Mouse (Mus musculus) hindbrain, embryonic 16.5 days (tissue): ENCODE data around the gene Camsap3. TPM values are rescaled to one million over a fixed set of nuclear protein-coding genes. Genes with fewer than 3 reads are reported as not detected.

ENCODE experiments used
- polyA plus RNA-seq: library from polyadenylated mRNA; unstranded; fragments of >200 nt; fragmentation: Nextera tagmentation; extraction: Ambion mirVana; gene quantifications from 2 replicates; pipeline ENCODE4 v1.2.1, GENCODE M21; 2015

Gene Camsap3
- polyA plus RNA-seq, 1 experiment from 2014 or later, result 42.3 TPM

Other genes starting within 250 kb of the Camsap3 start
- not detected in 2 replicates for gene A430078G23Rik, start 233.9 kb upstream of the Camsap3 start, polyA plus RNA-seq
- gene Arhgef18, start 194.3 kb upstream of the Camsap3 start, polyA plus RNA-seq, result 11.5 and 11.7 TPM in 2 replicates
- 4.2 and 4.3 TPM in 2 replicates for gene Pex11g, start 119.6 kb upstream of the Camsap3 start, polyA plus RNA-seq
- gene Tex45, start 116.4 kb upstream of the Camsap3 start, polyA plus RNA-seq, result 0.39 and 0.60 TPM in 2 replicates
- 55.3 and 65.3 TPM in 2 replicates for gene Zfp358, start 94.2 kb upstream of the Camsap3 start, polyA plus RNA-seq
- 113 and 119 TPM in 2 replicates for gene Mcoln1, start 86.8 kb upstream of the Camsap3 start, polyA plus RNA-seq
- 43.1 and 52.0 TPM in 2 replicates for gene Pnpla6, start 71.9 kb upstream of the Camsap3 start, polyA plus RNA-seq
- 0.36 and 0.39 TPM in 2 replicates for gene C330021F23Rik, start 19.3 kb upstream of the Camsap3 start, polyA plus RNA-seq
- gene Xab2, start 34.0 kb downstream of the Camsap3 start, polyA plus RNA-seq, result 46.7 and 51.4 TPM in 2 replicates
- gene Pet100, start 34.3 kb downstream of the Camsap3 start, polyA plus RNA-seq, result 65.3 and 73.2 TPM in 2 replicates
- 24.9 and 30.6 TPM in 2 replicates for gene Pcp2, start 38.3 kb downstream of the Camsap3 start, polyA plus RNA-seq
- 39.3 and 42.5 TPM in 2 replicates for gene Stxbp2, start 43.7 kb downstream of the Camsap3 start, polyA plus RNA-seq
- gene Retn, start 68.5 kb downstream of the Camsap3 start, polyA plus RNA-seq, result 0.34 and 0.67 TPM in 2 replicates
- 0.14 and 0.24 TPM in 2 replicates for gene Mcemp1, start 78.5 kb downstream of the Camsap3 start, polyA plus RNA-seq
- 20.9 and 21.7 TPM in 2 replicates for gene Fcor, start 85.1 kb downstream of the Camsap3 start, polyA plus RNA-seq
- gene Trappc5, start 89.0 kb downstream of the Camsap3 start, polyA plus RNA-seq, result 64.0 and 69.2 TPM in 2 replicates
- 0.41 and 0.45 TPM in 2 replicates for gene Fcer2a, start 106.9 kb downstream of the Camsap3 start, polyA plus RNA-seq
- not detected in 2 replicates for gene Clec4g, start 133.4 kb downstream of the Camsap3 start, polyA plus RNA-seq
- gene Cd209a, start 161.7 kb downstream of the Camsap3 start, polyA plus RNA-seq, result 0.34 TPM in 1 of 2 replicates, not detected in the other